In genomic region chr7:3291197-3291596, GRCm38 (mm10) we compare ENCODE assay signal across 8 mouse cellular contexts. TPM values are rescaled to one million over a fixed set of nuclear protein-coding genes. Genes with fewer than 3 reads are reported as not detected.
DNase-seq lines count a peak whose midpoint lies in the region; ATAC-seq and TF ChIP-seq lines count a peak whose summit lies in the region.

No protein-coding gene starts in this region.

- WGBS in embryonic facial prominence, embryonic 15.5 days, result 43% methylated on average over 6 of the region's 6 CpGs
- WGBS in hindbrain, embryonic 13.5 days, result 23% methylated on average over 6 of the region's 6 CpGs
- 17% methylated on average over 6 of the region's 6 CpGs for WGBS in lung, embryonic 14.5 days
- WGBS in stomach, embryonic 16.5 days, result 9% methylated on average over 6 of the region's 6 CpGs

- ATAC-seq in embryonic facial prominence, embryonic 15.5 days (ENCODE audit: insufficient number of reproducible peaks, low FRiP score, low TSS enrichment, low read depth), result peak; percentile 3; the same call in 1 of the 2 replicates
- ATAC-seq in hindbrain, embryonic 13.5 days (ENCODE audit: low FRiP score), result peak; percentile 14
- peak; percentile 3; the same call in 1 of the 2 replicates for ATAC-seq in lung, embryonic 14.5 days (ENCODE audit: insufficient read depth)
- peak; percentile 4; the same call in 1 of the 2 replicates for ATAC-seq in stomach, embryonic 16.5 days (ENCODE audit: insufficient read depth, low FRiP score)

- H3K4me3 ChIP-seq in gastrocnemius, adult 2 months, result peak overlapping the region; percentile 83
- peak overlapping the region; percentile 50 for H3K4me3 ChIP-seq in embryonic facial prominence, embryonic 15.5 days (replicated peaks)
- peak overlapping the region; percentile 62 for H3K4me3 ChIP-seq in hindbrain, embryonic 13.5 days
- peak overlapping the region; percentile 52 for H3K4me3 ChIP-seq in lung, embryonic 14.5 days (ENCODE audit: low read depth, low read length)
- peak overlapping the region; percentile 61 for H3K4me3 ChIP-seq in stomach, embryonic 16.5 days (replicated peaks; ENCODE audit: low read length)

- H3K9me3 ChIP-seq in embryonic facial prominence, embryonic 15.5 days (replicated peaks), result no peaks in the 10 kb centered on the region
- no peaks in the 10 kb centered on the region for H3K9me3 ChIP-seq in hindbrain, embryonic 13.5 days
- no peaks in the 10 kb centered on the region for H3K9me3 ChIP-seq in lung, embryonic 14.5 days (ENCODE audit: low read depth, low read length)
- no peaks in the 10 kb centered on the region for H3K9me3 ChIP-seq in stomach, embryonic 16.5 days (replicated peaks; ENCODE audit: control insufficient read depth, low read length)

- peak overlapping the region; percentile 31; the same call in 1 of the 2 replicates for H3K9ac ChIP-seq in embryonic facial prominence, embryonic 15.5 days
- peak overlapping the region; percentile 86; the same call in 1 of the 2 replicates for H3K9ac ChIP-seq in hindbrain, embryonic 13.5 days
- H3K9ac ChIP-seq in lung, embryonic 14.5 days, result peak overlapping the region; percentile 64
- peak overlapping the region; percentile 82 for H3K9ac ChIP-seq in stomach, embryonic 16.5 days (ENCODE audit: low read length)

- peaks cover 14% of the 10 kb centered on the region; the same call in 1 of the 2 replicates for H3K36me3 ChIP-seq in embryonic facial prominence, embryonic 15.5 days
- H3K36me3 ChIP-seq in hindbrain, embryonic 13.5 days, result peaks cover 24% of the 10 kb centered on the region
- H3K36me3 ChIP-seq in lung, embryonic 14.5 days (ENCODE audit: insufficient read depth), result peaks cover 23% of the 10 kb centered on the region
- peaks cover 15% of the 10 kb centered on the region; the same call in 1 of the 2 replicates for H3K36me3 ChIP-seq in stomach, embryonic 16.5 days (ENCODE audit: control insufficient read depth, insufficient read depth, low read length)

- peaks cover 30% of the 10 kb centered on the region for H3K4me1 ChIP-seq in embryonic facial prominence, embryonic 15.5 days
- peaks cover 35% of the 10 kb centered on the region for H3K4me1 ChIP-seq in hindbrain, embryonic 13.5 days (replicated peaks)
- peaks cover 7% of the 10 kb centered on the region; the same call in 1 of the 2 replicates for H3K4me1 ChIP-seq in lung, embryonic 14.5 days (ENCODE audit: insufficient read depth)
- peaks cover 44% of the 10 kb centered on the region for H3K4me1 ChIP-seq in stomach, embryonic 16.5 days (ENCODE audit: control insufficient read depth, insufficient read depth, low read length)

- H3K27ac ChIP-seq in gastrocnemius, adult 2 months, result peak overlapping the region; percentile 93
- H3K27ac ChIP-seq in embryonic facial prominence, embryonic 15.5 days (replicated peaks), result peak overlapping the region; percentile 92
- H3K27ac ChIP-seq in hindbrain, embryonic 13.5 days, result no peak overlapping the region; the same call in 1 of the 2 replicates
- peak overlapping the region; percentile 94 for H3K27ac ChIP-seq in lung, embryonic 14.5 days (ENCODE audit: low read depth)
- H3K27ac ChIP-seq in stomach, embryonic 16.5 days (ENCODE audit: low read length), result peak overlapping the region; percentile 95

- H3K27me3 ChIP-seq in embryonic facial prominence, embryonic 15.5 days, result no peaks in the 10 kb centered on the region
- no peaks in the 10 kb centered on the region for H3K27me3 ChIP-seq in hindbrain, embryonic 13.5 days
- no peaks in the 10 kb centered on the region for H3K27me3 ChIP-seq in lung, embryonic 14.5 days (ENCODE audit: insufficient read depth, low read length)
- no peaks in the 10 kb centered on the region for H3K27me3 ChIP-seq in stomach, embryonic 16.5 days (ENCODE audit: control insufficient read depth, insufficient read depth, low read length)

- intact Hi-C loops in gastrocnemius, adult 2 months (cut with DNase I), result loop anchor here (10.0 kb wide), 1 partner anchor 1204 kb away; no protein-coding TSS in a partner anchor
- intact Hi-C loops in gastrocnemius, postnatal 36 days (cut with DNase I), result no loop called here

- DNase-seq in gastrocnemius, adult 2 months, result no peak
- no peak for DNase-seq in gastrocnemius, postnatal 36 days
- peak; percentile 60 for DNase-seq in lung, embryonic 14.5 days
- no peak for DNase-seq in cerebellum, postnatal 4 days (ENCODE audit: low spot score in 2 of 2)
- no peak for DNase-seq in frontal cortex, postnatal 25 days (ENCODE audit: low spot score in 2 of 2)

- no peak for TF ChIP-seq CTCF in gastrocnemius, adult 2 months (IDR thresholded peaks at IDR 0.05)
- TF ChIP-seq CTCF in lung, embryonic 14.5 days (IDR thresholded peaks at IDR 0.05; ENCODE audit: low read depth), result no peak

- H3K4me2 ChIP-seq in embryonic facial prominence, embryonic 15.5 days (replicated peaks), result peak overlapping the region; percentile 72
- peak overlapping the region; percentile 76 for H3K4me2 ChIP-seq in hindbrain, embryonic 13.5 days
- peak overlapping the region; percentile 76 for H3K4me2 ChIP-seq in lung, embryonic 14.5 days
- H3K4me2 ChIP-seq in stomach, embryonic 16.5 days (ENCODE audit: low read depth, low read length), result peak overlapping the region; percentile 73

RNA-seq across cellular contexts. Expression of gene Prkcg, which starts 2.2 kb away (rescaled TPM):
- under 1 TPM; 0.78 to 0.84 TPM for total RNA-seq in gastrocnemius, adult 2 months (2021)
- 1 to 10 TPM in 1 of 2 experiments, under 1 TPM in 1; 0.99 to 1.2 TPM for total RNA-seq in gastrocnemius, postnatal 36 days (2021)
- 0.13 and 0.28 TPM in 2 replicates for polyA plus RNA-seq in embryonic facial prominence, embryonic 15.5 days (2015; fragmentation: Nextera tagmentation; extraction: Ambion mirVana)
- 0.81 and 0.83 TPM in 2 replicates for polyA plus RNA-seq in hindbrain, embryonic 13.5 days (2015; fragmentation: Nextera tagmentation; extraction: Ambion mirVana)
- polyA plus RNA-seq in lung, embryonic 14.5 days (2014; fragmentation: Nextera tagmentation; extraction: Ambion mirVana), result 0.14 and 0.25 TPM in 2 replicates
- 0.32 and 1.1 TPM in 2 replicates for polyA plus RNA-seq in stomach, embryonic 16.5 days (2015; fragmentation: Nextera tagmentation; extraction: Ambion mirVana)

RNA-seq across cellular contexts. Expression of gene Myadm, which starts 2.3 kb away (rescaled TPM):
- total RNA-seq in gastrocnemius, adult 2 months (2021), result 10 to 100 TPM; 17.8 to 37.2 TPM
- 10 to 100 TPM; 26.8 to 30.9 TPM for total RNA-seq in gastrocnemius, postnatal 36 days (2021)
- polyA plus RNA-seq in embryonic facial prominence, embryonic 15.5 days (2015; fragmentation: Nextera tagmentation; extraction: Ambion mirVana), result 105 and 107 TPM in 2 replicates
- polyA plus RNA-seq in hindbrain, embryonic 13.5 days (2015; fragmentation: Nextera tagmentation; extraction: Ambion mirVana), result 29.0 and 29.8 TPM in 2 replicates
- 138 and 147 TPM in 2 replicates for polyA plus RNA-seq in lung, embryonic 14.5 days (2014; fragmentation: Nextera tagmentation; extraction: Ambion mirVana)
- polyA plus RNA-seq in stomach, embryonic 16.5 days (2015; fragmentation: Nextera tagmentation; extraction: Ambion mirVana), result 170 and 217 TPM in 2 replicates

RNA-seq across cellular contexts. Expression of gene Cacng7, which starts 41.6 kb away (rescaled TPM):
- 10 to 100 TPM in 1 of 2 experiments, 1 to 10 TPM in 1; 8.4 to 16.2 TPM for total RNA-seq in gastrocnemius, adult 2 months (2021)
- total RNA-seq in gastrocnemius, postnatal 36 days (2021), result 1 to 10 TPM; 9.0 to 9.7 TPM
- polyA plus RNA-seq in embryonic facial prominence, embryonic 15.5 days (2015; fragmentation: Nextera tagmentation; extraction: Ambion mirVana), result 2.0 and 3.1 TPM in 2 replicates
- 4.3 and 4.7 TPM in 2 replicates for polyA plus RNA-seq in hindbrain, embryonic 13.5 days (2015; fragmentation: Nextera tagmentation; extraction: Ambion mirVana)
- polyA plus RNA-seq in lung, embryonic 14.5 days (2014; fragmentation: Nextera tagmentation; extraction: Ambion mirVana), result 1.2 and 1.5 TPM in 2 replicates
- 0.96 and 1.4 TPM in 2 replicates for polyA plus RNA-seq in stomach, embryonic 16.5 days (2015; fragmentation: Nextera tagmentation; extraction: Ambion mirVana)

RNA-seq across cellular contexts. Expression of gene Nlrp12, which starts 41.7 kb away (rescaled TPM):
- total RNA-seq in gastrocnemius, adult 2 months (2021), result not detected
- total RNA-seq in gastrocnemius, postnatal 36 days (2021), result not detected
- polyA plus RNA-seq in embryonic facial prominence, embryonic 15.5 days (2015; fragmentation: Nextera tagmentation; extraction: Ambion mirVana), result not detected in 2 replicates
- polyA plus RNA-seq in hindbrain, embryonic 13.5 days (2015; fragmentation: Nextera tagmentation; extraction: Ambion mirVana), result 0.05 TPM in 1 of 2 replicates, not detected in the other
- not detected in 2 replicates for polyA plus RNA-seq in lung, embryonic 14.5 days (2014; fragmentation: Nextera tagmentation; extraction: Ambion mirVana)
- 0.05 and 0.15 TPM in 2 replicates for polyA plus RNA-seq in stomach, embryonic 16.5 days (2015; fragmentation: Nextera tagmentation; extraction: Ambion mirVana)

Comparison
In these comparisons a context has a peak if more than half of its experiments do, and no peak if none do; other contexts are left out.
1. H3K9ac ChIP-seq: peak in every context shown above with its lines; median percentile 86 in hindbrain, embryonic 13.5 days; 82 in stomach, embryonic 16.5 days; 64 in lung, embryonic 14.5 days; 31 in embryonic facial prominence, embryonic 15.5 days.